Mouse (Mus musculus) right cerebral cortex, postnatal 36 days (tissue): ENCODE data around the gene Zfp28.

Experiments used
- DNase-seq, 2 experiments: peaks; one replicate each; pipeline ENCODE4 v3.0.0; 2022; ENCODE audit warnings: low spot score in 2 of 2, mixed read lengths in 1 of 2

Zfp28 gene

DNA sequence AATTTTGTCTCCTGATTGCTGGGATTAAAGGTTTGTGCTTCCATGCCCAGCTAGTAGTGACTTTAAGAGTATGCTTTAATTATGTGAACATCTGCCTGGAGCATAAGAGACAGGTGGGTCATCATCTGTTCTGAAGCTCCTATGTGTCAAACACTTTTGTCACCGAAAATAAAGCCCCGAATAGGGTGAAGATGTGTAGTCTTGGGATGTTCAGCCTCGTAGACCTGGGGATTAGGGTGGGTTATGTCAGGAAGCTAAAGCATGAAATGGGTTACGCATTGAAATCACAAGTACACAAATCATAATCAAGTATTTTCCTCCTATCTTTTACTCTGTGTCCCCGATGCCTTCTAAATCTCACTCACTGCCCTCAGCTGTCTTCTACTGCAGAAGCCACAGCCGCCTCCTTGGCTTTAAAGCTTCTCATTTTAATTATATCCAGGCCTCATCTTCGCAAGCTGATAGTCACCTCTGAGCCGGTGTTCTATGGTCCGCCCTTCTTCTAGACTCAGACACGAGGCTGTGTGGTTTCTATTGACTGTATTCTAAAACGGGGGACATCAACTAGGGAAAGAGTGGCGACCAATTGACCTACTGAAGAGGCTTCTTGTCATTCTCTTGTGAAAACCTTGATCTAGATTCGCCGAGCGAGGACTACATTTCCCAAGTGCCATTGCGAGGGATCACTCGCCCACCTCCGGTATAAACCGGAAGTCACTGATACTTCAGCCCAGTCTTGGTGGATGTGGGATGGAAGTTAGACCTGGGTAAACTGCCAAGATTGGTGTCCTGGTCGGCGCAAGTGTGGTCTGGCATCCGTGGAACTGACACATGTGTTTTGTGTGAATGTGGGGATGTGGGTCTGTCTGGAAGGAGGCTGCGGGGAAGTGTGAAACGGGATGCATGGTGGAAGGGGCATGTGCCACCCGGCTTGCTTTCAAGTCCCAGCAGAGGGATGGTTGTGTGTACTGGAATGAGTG is 15.2 kb downstream of the Zfp28 start, which contains the start of gene Smim17:
Smim17 (plus strand) TSS at position 720 of the 980 bp plus-strand sequence.
- peak; percentile 55 to 79 for DNase-seq

DNA sequence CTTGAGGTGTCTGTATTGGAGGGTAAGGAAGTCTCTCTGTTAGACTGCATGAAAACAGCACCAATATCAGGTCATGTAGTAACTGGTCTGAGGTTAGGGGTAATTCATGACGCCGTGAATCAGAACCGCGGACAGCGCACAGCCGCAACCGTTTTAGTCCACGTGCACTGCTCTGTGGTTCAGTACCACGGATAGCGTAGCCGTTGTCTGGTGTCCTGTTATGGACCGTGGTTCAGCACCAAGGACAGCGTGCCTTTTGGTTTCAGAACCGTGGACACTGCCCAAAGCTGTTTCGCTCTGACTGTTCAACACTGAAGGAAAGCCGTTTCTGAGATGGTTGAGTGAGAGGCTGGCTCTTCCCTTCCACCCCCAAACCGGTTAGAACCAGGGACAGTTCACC is 26.9 kb downstream of the Zfp28 start, which contains the start of gene Gm20715:
Gm20715 (plus strand) TSS at position 235 of the 400 bp plus-strand sequence.
- DNase-seq = peak; percentile 49 to 61

- peak; percentile 18 to 30 for DNase-seq
Measured at GRCm38 (mm10) chr7:6414626-6415441, 31.7 kb downstream of the Zfp28 start.

GRCm38 (mm10) chr7:6415442-6415787 is 32.3 kb downstream of the Zfp28 start:
- no peak for DNase-seq

DNA sequence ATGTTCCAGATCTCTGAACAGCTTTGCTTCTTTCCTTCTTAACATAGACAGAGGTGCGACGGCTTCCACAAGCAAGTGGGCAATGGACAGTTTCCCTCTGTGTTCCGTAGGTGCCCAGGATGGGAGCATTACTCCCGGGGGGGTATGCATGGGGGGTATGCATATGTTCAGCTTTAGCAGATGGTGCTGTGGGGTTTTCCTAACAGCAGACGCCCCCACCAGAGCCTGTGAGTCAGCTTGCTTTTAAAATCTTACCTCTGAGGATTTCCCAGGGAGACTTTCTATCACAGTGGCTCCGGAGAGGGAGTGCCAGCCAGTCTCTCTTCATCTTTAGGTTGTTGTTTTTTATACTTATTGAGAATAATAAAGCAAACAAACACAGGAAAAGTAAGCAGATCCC is 36.8 kb downstream of the Zfp28 start:
- peak; percentile 32 to 43 for DNase-seq

- no peak for DNase-seq
Measured at GRCm38 (mm10) chr7:6429381-6429780, 46.3 kb downstream of the Zfp28 start.

- no peak for DNase-seq
Measured at GRCm38 (mm10) chr7:6430342-6430741, 47.2 kb downstream of the Zfp28 start.

DNA sequence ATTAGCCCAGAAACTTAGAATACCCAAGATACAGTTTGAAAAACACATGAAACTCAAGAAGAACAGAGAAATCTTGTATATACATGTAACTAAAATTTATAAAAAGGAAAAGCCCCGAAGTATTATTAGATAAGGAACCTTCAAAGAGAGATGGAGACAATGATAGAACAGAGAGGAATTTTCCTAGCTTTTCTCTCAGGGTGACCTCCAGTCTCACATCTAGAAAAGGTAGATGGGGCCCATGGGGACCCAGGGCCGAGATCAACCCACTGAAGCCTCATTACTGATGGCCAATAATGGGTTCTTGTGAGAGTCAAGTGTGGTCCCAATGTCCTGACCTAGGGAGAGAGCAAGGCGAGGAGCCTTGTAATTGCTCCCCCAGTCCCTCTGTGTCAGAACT is 55.3 kb downstream of the Zfp28 start, which contains the start of gene Olfr1344:
Olfr1344 (plus strand) TSS at position 301 of the 400 bp plus-strand sequence.
- DNase-seq = no peak

- no peak for DNase-seq
Measured at GRCm38 (mm10) chr7:6441173-6441572, 58.1 kb downstream of the Zfp28 start.
